In genomic region chr11:12373106-12374098, GRCm38 (mm10) we compare ENCODE assay signal across 8 mouse cellular contexts.
A peak's percentile ranks its signal among the peaks of the same experiment; 100 is the strongest.
DNase-seq lines count a peak whose midpoint lies in the region; ATAC-seq lines count a peak whose summit lies in the region.

No protein-coding gene starts in this region.

- no peak overlapping the region for H3K4me3 ChIP-seq in hindbrain, embryonic 11.5 days (ENCODE audit: low read depth, low read length)
- no peak overlapping the region for H3K4me3 ChIP-seq in lung, embryonic 16.5 days (ENCODE audit: low read length)

- no peaks in the 10 kb centered on the region for H3K4me1 ChIP-seq in hindbrain, embryonic 11.5 days (replicated peaks; ENCODE audit: control insufficient read depth, insufficient read depth, low read length)
- no peaks in the 10 kb centered on the region for H3K4me1 ChIP-seq in lung, embryonic 16.5 days (replicated peaks; ENCODE audit: control insufficient read depth, insufficient read depth, low read length)

- H3K27ac ChIP-seq in hindbrain, embryonic 11.5 days (ENCODE audit: low read depth, low read length): no peak overlapping the region
- no peak overlapping the region for H3K27ac ChIP-seq in lung, embryonic 16.5 days (ENCODE audit: low read length)

- no peak overlapping the region for H3K4me2 ChIP-seq in hindbrain, embryonic 11.5 days (replicated peaks; ENCODE audit: low read depth, low read length)
- H3K4me2 ChIP-seq in lung, embryonic 16.5 days (ENCODE audit: low read depth, low read length): no peak overlapping the region

- WGBS in hindbrain, embryonic 11.5 days: 38% methylated on average over 12 of the region's 12 CpGs
- 30% methylated on average over 12 of the region's 12 CpGs for WGBS in lung, embryonic 16.5 days

- H3K9me3 ChIP-seq in hindbrain, embryonic 11.5 days (ENCODE audit: control insufficient read depth, low read length): no peaks in the 10 kb centered on the region
- H3K9me3 ChIP-seq in lung, embryonic 16.5 days (ENCODE audit: control insufficient read depth, low read length): no peaks in the 10 kb centered on the region

- no peaks in the 10 kb centered on the region for H3K27me3 ChIP-seq in hindbrain, embryonic 11.5 days (ENCODE audit: control insufficient read depth, insufficient read depth, low read length)
- H3K27me3 ChIP-seq in lung, embryonic 16.5 days (ENCODE audit: control insufficient read depth, insufficient read depth, low read depth, low read length): no peaks in the 10 kb centered on the region

- no peak overlapping the region for H3K9ac ChIP-seq in hindbrain, embryonic 11.5 days (ENCODE audit: low read depth, low read length)
- no peak overlapping the region for H3K9ac ChIP-seq in lung, embryonic 16.5 days (ENCODE audit: low read length)

- peak; percentile 94 for ATAC-seq in hindbrain, embryonic 11.5 days (ENCODE audit: low FRiP score)
- ATAC-seq in lung, embryonic 16.5 days (ENCODE audit: low read depth): peak; percentile 95

- DNase-seq in NIH3T3 (ENCODE audit: low read depth): peak; percentile 77
- DNase-seq in cerebellum, postnatal 10 days: peak; percentile 91
- peak; percentile 45 to 78 for DNase-seq in frontal cortex, postnatal 14 days (ENCODE audit: low spot score in 2 of 2)
- DNase-seq in hindbrain, embryonic 11.5 days (ENCODE audit: low spot score): peak; percentile 83
- peak; percentile 79 for DNase-seq in layer of hippocampus, adult 9-10 months (ENCODE audit: low spot score)
- DNase-seq in retina, postnatal 7 days (ENCODE audit: low read depth, low spot score): peak; percentile 53
- no peak for DNase-seq in spleen, postnatal 36 days (ENCODE audit: low spot score in 2 of 2)

- no peaks in the 10 kb centered on the region for H3K36me3 ChIP-seq in hindbrain, embryonic 11.5 days (ENCODE audit: control insufficient read depth, insufficient read depth, low read length)
- no peaks in the 10 kb centered on the region; the same call in 1 of the 2 replicates for H3K36me3 ChIP-seq in lung, embryonic 16.5 days (ENCODE audit: control insufficient read depth, insufficient read depth, low read length)

Comparison
In these comparisons a context has a peak if more than half of its experiments do, and no peak if none do; other contexts are left out.
1. DNase-seq: peak in NIH3T3 (single experiment), cerebellum, postnatal 10 days (2 of 2), frontal cortex, postnatal 14 days (2 of 2), hindbrain, embryonic 11.5 days (single experiment), layer of hippocampus, adult 9-10 months (single experiment) and retina, postnatal 7 days (single experiment); none in spleen, postnatal 36 days (0 of 2).